Mouse (Mus musculus): Measurements from ENCODE around the gene Polr2e. TPM values are rescaled to one million over a fixed set of nuclear protein-coding genes. Genes with fewer than 3 reads are reported as not detected.

Gene Polr2e
- total RNA-seq (2021) (100 to 1,000 TPM in 1 of 2 experiments, 10 to 100 TPM in 1; 97.3 to 106 TPM), polyA plus RNA-seq (2012; rRNA removed) (111 and 122 TPM in 2 replicates)
- long read RNA-seq, transcript Polr2e-201 (7 exons, 1,148 nt), result major isoform, 106 of 113 reads
- long read RNA-seq, partial matches to known transcripts, result 5 of 113 reads
- long read RNA-seq, other reads (novel, unspliced or antisense), result 2 of 113 reads

GRCm38 (mm10) chr10:80039559-80039979 lies at the start of gene Polr2e:
Gene Polr2e, minus strand, starts transcription at chr10:80039795.
- peak; percentile 98 for DNase-seq

- no peak for DNase-seq
Observed at GRCm38 (mm10) chr10:80089146-80089545, 49.6 kb upstream of the Polr2e start.

- no peak for DNase-seq
Observed at GRCm38 (mm10) chr10:80087483-80087882, 47.9 kb upstream of the Polr2e start.

- DNase-seq, result peak; percentile 74
Observed at GRCm38 (mm10) chr10:80086847-80087246, 47.3 kb upstream of the Polr2e start.

- no peak for DNase-seq
Observed at GRCm38 (mm10) chr10:80084817-80085487, 45.4 kb upstream of the Polr2e start.

- DNase-seq, result no peak
Observed at GRCm38 (mm10) chr10:80081075-80081474, 41.5 kb upstream of the Polr2e start.

GRCm38 (mm10) chr10:80080396-80081070 lies 40.9 kb upstream of the Polr2e start:
- no peak for DNase-seq

GRCm38 (mm10) chr10:80078366-80078765 lies 38.8 kb upstream of the Polr2e start:
- peak; percentile 69 for DNase-seq

- DNase-seq, result no peak
Observed at GRCm38 (mm10) chr10:80077312-80077711, 37.7 kb upstream of the Polr2e start.

- no peak for DNase-seq
Observed at GRCm38 (mm10) chr10:80076386-80076785, 36.8 kb upstream of the Polr2e start.

- DNase-seq, result no peak
Observed at GRCm38 (mm10) chr10:80075924-80076323, 36.3 kb upstream of the Polr2e start.

GRCm38 (mm10) chr10:80074813-80075601 lies 35.4 kb upstream of the Polr2e start:
- DNase-seq, result peak; percentile 91

- DNase-seq, result peak; percentile 60
Observed at GRCm38 (mm10) chr10:80072623-80073489, 33.3 kb upstream of the Polr2e start.

- no peak for DNase-seq
Observed at GRCm38 (mm10) chr10:80071516-80071900, 31.9 kb upstream of the Polr2e start.

- peak; percentile 97 for DNase-seq
Observed at GRCm38 (mm10) chr10:80070837-80071515, 31.4 kb upstream of the Polr2e start.

- peak; percentile 77 for DNase-seq
Observed at GRCm38 (mm10) chr10:80069948-80070450, 30.4 kb upstream of the Polr2e start.

GRCm38 (mm10) chr10:80069251-80069650 lies 29.7 kb upstream of the Polr2e start:
- no peak for DNase-seq

GRCm38 (mm10) chr10:80063877-80064650 lies 24.5 kb upstream of the Polr2e start:
- DNase-seq, result no peak

- DNase-seq, result peak; percentile 63
Observed at GRCm38 (mm10) chr10:80063104-80063503, 23.5 kb upstream of the Polr2e start.

All from adrenal gland, adult 2 months (tissue).